ENCODE assay signal across 21 mouse cellular contexts in the genomic region with DNA sequence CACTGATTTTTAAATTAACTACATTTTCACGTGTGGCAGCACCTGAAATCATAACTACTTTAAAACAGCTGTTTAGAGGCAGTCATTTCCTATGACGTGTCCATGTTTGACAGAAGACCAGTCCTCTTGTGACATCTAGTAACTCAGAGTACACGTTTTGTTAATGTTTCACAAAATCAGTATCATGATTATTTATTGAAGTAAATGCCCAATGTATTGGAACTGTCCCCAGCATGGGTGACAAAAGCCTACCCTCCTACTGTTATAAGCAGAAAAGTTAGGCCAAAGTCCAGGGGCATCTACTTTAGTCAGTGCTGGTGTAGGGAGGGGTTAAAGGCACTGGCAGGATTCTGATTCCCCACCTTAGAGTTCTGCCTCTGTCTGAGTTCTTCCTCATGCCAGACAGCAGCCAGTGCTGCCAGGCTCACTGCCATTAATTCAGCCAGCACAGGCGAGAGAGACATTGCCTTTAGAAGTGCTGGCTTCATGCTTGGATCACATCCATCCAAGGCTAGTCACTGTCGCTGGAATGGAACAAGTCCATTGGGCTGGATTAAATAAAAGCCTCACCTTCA. TPM values are rescaled to one million over a fixed set of nuclear protein-coding genes. Genes with fewer than 3 reads are reported as not detected.
A peak's percentile ranks its signal among the peaks of the same experiment; 100 is the strongest.
DNase-seq lines count a peak whose midpoint lies in the region; ATAC-seq and TF ChIP-seq lines count a peak whose summit lies in the region.
"Had no signal": no experiment of that assay in that cellular context is flagged by ENCODE, and none has a peak within 500 bp of the region (broad histone marks: within the 10 kb centered on the region; RNA-seq: fewer than 3 reads in every experiment).

No protein-coding gene starts in this region.

- TF ChIP-seq CTCF in intestine, postnatal 0 days (IDR thresholded peaks at IDR 0.05; ENCODE audit: low read depth) = no peak
- TF ChIP-seq CTCF in liver, postnatal 0 days (IDR thresholded peaks at IDR 0.05; ENCODE audit: low read depth) = no peak
- no peak for TF ChIP-seq CTCF in G1E (IDR thresholded peaks at IDR 0.05; ENCODE audit: low read depth, low read length)
- TF ChIP-seq CTCF in stomach, postnatal 0 days (IDR thresholded peaks at IDR 0.05; ENCODE audit: low read depth) = no peak

- no peaks in the 10 kb centered on the region for H3K27me3 ChIP-seq in intestine, embryonic 16.5 days (replicated peaks; ENCODE audit: control insufficient read depth, insufficient read depth, low read length)
- no peaks in the 10 kb centered on the region for H3K27me3 ChIP-seq in intestine, postnatal 0 days (replicated peaks; ENCODE audit: control insufficient read depth, insufficient read depth, low read length)
- no peaks in the 10 kb centered on the region for H3K27me3 ChIP-seq in liver, postnatal 0 days (ENCODE audit: insufficient read depth, low read length)
- H3K27me3 ChIP-seq in liver, embryonic 11.5 days (replicated peaks; ENCODE audit: control insufficient read depth, insufficient read depth, low read length) = no peaks in the 10 kb centered on the region
- H3K27me3 ChIP-seq in G1E (ENCODE audit: insufficient read depth, low read length) = no peaks in the 10 kb centered on the region
- no peaks in the 10 kb centered on the region for H3K27me3 ChIP-seq in stomach, postnatal 0 days (ENCODE audit: control insufficient read depth, insufficient read depth, low read length)
- H3K27me3 ChIP-seq: CH12.LX; embryonic facial prominence, embryonic 13.5 days; forebrain, embryonic 12.5 days; heart, embryonic 13.5 days; hindbrain, embryonic 12.5 days had no signal

- TF ChIP-seq EP300 in liver, postnatal 0 days (IDR thresholded peaks at IDR 0.05; ENCODE audit: low read depth) = no peak
- TF ChIP-seq EP300 in stomach, postnatal 0 days (optimal IDR thresholded peaks at IDR 0.05) = no peak

- H3K36me3 ChIP-seq in intestine, embryonic 16.5 days (ENCODE audit: control insufficient read depth, insufficient read depth, low read length) = no peaks in the 10 kb centered on the region
- peaks cover 29% of the 10 kb centered on the region for H3K36me3 ChIP-seq in intestine, postnatal 0 days (ENCODE audit: control insufficient read depth, insufficient read depth)
- H3K36me3 ChIP-seq in liver, postnatal 0 days (replicated peaks; ENCODE audit: insufficient read depth, low read length) = peaks cover 52% of the 10 kb centered on the region
- H3K36me3 ChIP-seq in liver, embryonic 11.5 days (ENCODE audit: control insufficient read depth, insufficient read depth, low read length) = peaks cover 11% of the 10 kb centered on the region; the same call in 1 of the 2 replicates
- H3K36me3 ChIP-seq in G1E (replicated peaks) = peaks cover 74% of the 10 kb centered on the region
- H3K36me3 ChIP-seq in stomach, postnatal 0 days (ENCODE audit: control insufficient read depth, insufficient read depth, low read length) = no peaks in the 10 kb centered on the region; the same call in 1 of the 2 replicates

- 78% methylated on average over 5 of the region's 5 CpGs for WGBS in intestine, embryonic 16.5 days
- WGBS in intestine, postnatal 0 days = 62% methylated on average over 5 of the region's 5 CpGs
- 75% methylated on average over 5 of the region's 5 CpGs for WGBS in liver, postnatal 0 days (ENCODE audit: insufficient replicate concordance)
- WGBS in liver, embryonic 11.5 days = 89% methylated on average over 5 of the region's 5 CpGs
- WGBS in stomach, postnatal 0 days = 75% methylated on average over 5 of the region's 5 CpGs

- no peak overlapping the region for H3K27ac ChIP-seq in intestine, embryonic 16.5 days (ENCODE audit: low read length)
- H3K27ac ChIP-seq in intestine, postnatal 0 days (ENCODE audit: low read depth, low read length) = no peak overlapping the region
- peak overlapping the region; percentile 22; the same call in 1 of the 2 replicates for H3K27ac ChIP-seq in liver, postnatal 0 days (ENCODE audit: low read depth)
- H3K27ac ChIP-seq in liver, embryonic 11.5 days (ENCODE audit: low read depth, low read length) = no peak overlapping the region
- no peak overlapping the region for H3K27ac ChIP-seq in stomach, postnatal 0 days (replicated peaks)
- H3K27ac ChIP-seq: embryonic facial prominence, embryonic 13.5 days; forebrain, embryonic 12.5 days; heart, embryonic 13.5 days; hindbrain, embryonic 12.5 days had no signal

- no peak overlapping the region for H3K4me3 ChIP-seq in intestine, embryonic 16.5 days (ENCODE audit: low read length)
- H3K4me3 ChIP-seq in intestine, postnatal 0 days (ENCODE audit: low read depth, low read length) = no peak overlapping the region
- no peak overlapping the region for H3K4me3 ChIP-seq in liver, postnatal 0 days (ENCODE audit: low read depth, low read length)
- no peak overlapping the region for H3K4me3 ChIP-seq in liver, embryonic 11.5 days (ENCODE audit: low read depth, low read length)
- H3K4me3 ChIP-seq in G1E (ENCODE audit: low read depth, low read length) = peak overlapping the region; percentile 41; the same call in 1 of the 2 replicates
- no peak overlapping the region for H3K4me3 ChIP-seq in stomach, postnatal 0 days (ENCODE audit: low read depth, low read length)
- H3K4me3 ChIP-seq: embryonic facial prominence, embryonic 13.5 days; forebrain, embryonic 12.5 days; heart, embryonic 13.5 days; hindbrain, embryonic 12.5 days had no signal

- no peak overlapping the region for H3K4me2 ChIP-seq in intestine, embryonic 16.5 days (ENCODE audit: low read depth, low read length)
- no peak overlapping the region for H3K4me2 ChIP-seq in intestine, postnatal 0 days (replicated peaks; ENCODE audit: low read depth)
- H3K4me2 ChIP-seq in liver, postnatal 0 days (ENCODE audit: low read depth, low read length) = 0 out of 2 replicates have a peak overlapping the region, but pooled peaks have one; percentile 29
- H3K4me2 ChIP-seq in liver, embryonic 11.5 days = no peak overlapping the region
- H3K4me2 ChIP-seq in stomach, postnatal 0 days (replicated peaks; ENCODE audit: low read depth) = no peak overlapping the region
- H3K4me2 ChIP-seq: embryonic facial prominence, embryonic 13.5 days; forebrain, embryonic 12.5 days; heart, embryonic 13.5 days; hindbrain, embryonic 12.5 days had no signal

- ATAC-seq in intestine, embryonic 16.5 days = peak; percentile 36; the same call in 1 of the 2 replicates
- ATAC-seq in intestine, postnatal 0 days = no peak
- ATAC-seq in liver, postnatal 0 days = no peak
- ATAC-seq in liver, embryonic 11.5 days (replicated peaks; ENCODE audit: low FRiP score) = no peak
- no peak for ATAC-seq in G1E (ENCODE audit: extremely low read depth, insufficient number of reproducible peaks, low FRiP score, poor library complexity, severe bottlenecking)
- no peak for ATAC-seq in stomach, postnatal 0 days (ENCODE audit: low FRiP score, low TSS enrichment)
- ATAC-seq: forebrain, postnatal 0 days had no signal

- no peaks in the 10 kb centered on the region for H3K9me3 ChIP-seq in intestine, embryonic 16.5 days (ENCODE audit: control insufficient read depth, low read length)
- 0 out of 2 replicates have a peak, but pooled peaks cover 3% of the 10 kb centered on the region for H3K9me3 ChIP-seq in intestine, postnatal 0 days (ENCODE audit: control insufficient read depth)
- H3K9me3 ChIP-seq in liver, postnatal 0 days (ENCODE audit: low read length) = no peaks in the 10 kb centered on the region
- H3K9me3 ChIP-seq in liver, embryonic 11.5 days (ENCODE audit: control insufficient read depth, low read length) = no peaks in the 10 kb centered on the region
- peaks cover 9% of the 10 kb centered on the region for H3K9me3 ChIP-seq in G1E (replicated peaks)
- H3K9me3 ChIP-seq in stomach, postnatal 0 days (ENCODE audit: control insufficient read depth, low read length) = no peaks in the 10 kb centered on the region
- H3K9me3 ChIP-seq: embryonic facial prominence, embryonic 13.5 days; forebrain, embryonic 12.5 days; hindbrain, embryonic 12.5 days had no signal

- peak; percentile 36 to 60 for DNase-seq in kidney, adult 8-10 months
- DNase-seq in kidney, postnatal 14 days = no peak
- DNase-seq in liver, postnatal 0 days = no peak
- no peak for DNase-seq in liver, embryonic 11.5 days (ENCODE audit: low spot score)
- no peak for DNase-seq in G1E (ENCODE audit: low spot score)
- DNase-seq in stomach, postnatal 0 days (ENCODE audit: low spot score) = no peak
- DNase-seq: adrenal gland, adult 2 months; adrenal gland, postnatal 25 days; cerebellum, adult 18-20 months; cerebellum, adult 9-11 months; cerebellum, postnatal 36 days; forebrain, postnatal 0 days; gastrocnemius, postnatal 14 days; heart, postnatal 36 days had no signal

- no peaks in the 10 kb centered on the region for H3K4me1 ChIP-seq in intestine, embryonic 16.5 days (ENCODE audit: control insufficient read depth, insufficient read depth, low read length)
- no peaks in the 10 kb centered on the region for H3K4me1 ChIP-seq in intestine, postnatal 0 days (replicated peaks; ENCODE audit: control insufficient read depth, insufficient read depth, low read length)
- H3K4me1 ChIP-seq in liver, postnatal 0 days (ENCODE audit: insufficient read depth) = peaks cover 37% of the 10 kb centered on the region
- H3K4me1 ChIP-seq in liver, embryonic 11.5 days (replicated peaks; ENCODE audit: control insufficient read depth, insufficient read depth, low read length) = peaks cover 32% of the 10 kb centered on the region
- peaks cover 85% of the 10 kb centered on the region for H3K4me1 ChIP-seq in G1E (ENCODE audit: insufficient read depth, low read depth, low read length)
- H3K4me1 ChIP-seq in stomach, postnatal 0 days (replicated peaks; ENCODE audit: control insufficient read depth, insufficient read depth) = no peaks in the 10 kb centered on the region
- H3K4me1 ChIP-seq: forebrain, embryonic 12.5 days had no signal

- H3K9ac ChIP-seq in intestine, embryonic 16.5 days (ENCODE audit: low read depth, low read length) = no peak overlapping the region
- no peak overlapping the region for H3K9ac ChIP-seq in intestine, postnatal 0 days (ENCODE audit: low read depth, low read length)
- no peak overlapping the region for H3K9ac ChIP-seq in liver, postnatal 0 days (replicated peaks)
- H3K9ac ChIP-seq in liver, embryonic 11.5 days (ENCODE audit: low read depth, low read length) = no peak overlapping the region
- H3K9ac ChIP-seq in stomach, postnatal 0 days (ENCODE audit: low read length) = no peak overlapping the region
- H3K9ac ChIP-seq: embryonic facial prominence, embryonic 13.5 days; forebrain, embryonic 12.5 days; forebrain, postnatal 0 days; heart, embryonic 13.5 days; hindbrain, embryonic 12.5 days had no signal

RNA-seq across cellular contexts. Expression of gene Lpin2, which starts 34.8 kb away (rescaled TPM):
- polyA plus RNA-seq in intestine, embryonic 16.5 days (2015; fragmentation: Nextera tagmentation; extraction: Ambion mirVana) = 19.2 and 22.7 TPM in 2 replicates
- 22.2 and 24.8 TPM in 2 replicates for polyA plus RNA-seq in intestine, postnatal 0 days (2015; fragmentation: Nextera tagmentation; extraction: Ambion mirVana)
- 34.0 and 44.5 TPM in 2 replicates for polyA plus RNA-seq in liver, postnatal 0 days (2015; fragmentation: Nextera tagmentation; extraction: Ambion mirVana)
- 37.7 and 37.9 TPM in 2 replicates for polyA plus RNA-seq in liver, embryonic 11.5 days (2014; fragmentation: Nextera tagmentation; extraction: Ambion mirVana)
- total RNA-seq in G1E (2014; fragmentation: Nextera tagmentation) = 112 and 169 TPM in 2 replicates
- 147 and 155 TPM in 2 replicates for total RNA-seq in G1E (2017)
- 37.3 and 44.3 TPM in 2 replicates for polyA plus RNA-seq in G1E (2012)
- 21.3 and 22.6 TPM in 2 replicates for polyA plus RNA-seq in stomach, postnatal 0 days (2015; fragmentation: Nextera tagmentation; extraction: Ambion mirVana)

Comparison
In these comparisons a context has a peak if more than half of its experiments do, and no peak if none do; other contexts are left out.
1. DNase-seq: peak in kidney, adult 8-10 months (2 of 2); none in kidney, postnatal 14 days (single experiment), liver, postnatal 0 days (single experiment), liver, embryonic 11.5 days (single experiment), G1E (single experiment) and stomach, postnatal 0 days (single experiment).